Mouse (Mus musculus) limb, embryonic 15.5 days (tissue): ENCODE measurements at regions not wholly inside any gene's neighbourhood (a gene's known extent, or its start where the extent isn't known, plus 50 kb on each side); places are given as distances from the start of the nearest gene placed in this dataset.

ENCODE experiments used
- ATAC-seq: fragments of 200-750 bp; cut with Nextera tagmentation; 2 replicates; pipeline ENCODE4 v1.8.0; 2017; ENCODE audit warnings: low read depth, moderate TSS enrichment; ENCODE audit not compliant: insufficient number of reproducible peaks, low FRiP score, low TSS enrichment
- H3K27ac ChIP-seq: fragments of 300-500 bp; sonication (generic); 2 replicates; pipeline ENCODE4 v1.5.1; 2015; ENCODE audit warnings: moderate library complexity, mild to moderate bottlenecking, inconsistent platforms
- H3K27me3 ChIP-seq: fragments of 300-500 bp; sonication (generic); 2 replicates; pipeline ENCODE4 v1.6.1; 2015; ENCODE audit warnings: inconsistent platforms
- H3K36me3 ChIP-seq: fragments of 300-500 bp; sonication (generic); 2 replicates; pipeline ENCODE4 v1.6.1; 2015; ENCODE audit warnings: inconsistent platforms
- H3K4me1 ChIP-seq: fragments of 300-500 bp; sonication (generic); 2 replicates; pipeline ENCODE4 v1.6.1; 2015; ENCODE audit warnings: inconsistent platforms
- H3K4me2 ChIP-seq: fragments of 300-500 bp; sonication (generic); 2 replicates; pipeline ENCODE4 v1.6.1; 2015; ENCODE audit warnings: mild to moderate bottlenecking, inconsistent platforms
- H3K4me3 ChIP-seq: fragments of 300-500 bp; sonication (generic); 2 replicates; pipeline ENCODE4 v1.5.1; 2015; ENCODE audit warnings: mild to moderate bottlenecking, inconsistent platforms
- H3K9ac ChIP-seq: fragments of 300-500 bp; sonication (generic); 2 replicates; pipeline ENCODE4 v1.6.1; 2015; ENCODE audit warnings: inconsistent platforms
- H3K9me3 ChIP-seq: fragments of 300-500 bp; sonication (generic); 2 replicates; pipeline ENCODE4 v1.6.1; 2016; ENCODE audit warnings: inconsistent platforms
- WGBS: fragments of 180-500 bp; shearing (Covaris S2); methylation state at CpG from one replicate; pipeline ENCODE4 v1.1.7; 2015; 5-methylcytosine and 5-hydroxymethylcytosine counted together

- Histone ChIP-seq H3K4me1 (peaks cover 42% of the 10 kb centered on the region), H3K36me3 (no peaks in the 10 kb centered on the region), H3K9me3 (no peaks in the 10 kb centered on the region), H3K4me2 (no peak overlapping the region), H3K27me3 (no peaks in the 10 kb centered on the region), H3K4me3 (no peak overlapping the region), H3K9ac (no peak overlapping the region), H3K27ac (no peak overlapping the region)
- 64% methylated on average over 6 of the region's 6 CpGs for WGBS
- ATAC-seq, result no peak
These were observed 177.5 kb upstream of the Dapk1 start for GRCm38 (mm10) chr13:60424267-60424666.

- Histone ChIP-seq H3K4me2 (no peak overlapping the region), H3K27me3 (no peaks in the 10 kb centered on the region), H3K9ac (no peak overlapping the region), H3K4me3 (no peak overlapping the region), H3K4me1 (peaks cover 42% of the 10 kb centered on the region), H3K27ac (peak overlapping the region; percentile 50; the same call in 1 of the 2 replicates), H3K9me3 (no peaks in the 10 kb centered on the region), H3K36me3 (no peaks in the 10 kb centered on the region)
- no peak for ATAC-seq
- 48% methylated on average over 11 of the region's 11 CpGs for WGBS
These were observed 176.6 kb upstream of the Dapk1 start for GRCm38 (mm10) chr13:60425140-60425539.

DNA sequence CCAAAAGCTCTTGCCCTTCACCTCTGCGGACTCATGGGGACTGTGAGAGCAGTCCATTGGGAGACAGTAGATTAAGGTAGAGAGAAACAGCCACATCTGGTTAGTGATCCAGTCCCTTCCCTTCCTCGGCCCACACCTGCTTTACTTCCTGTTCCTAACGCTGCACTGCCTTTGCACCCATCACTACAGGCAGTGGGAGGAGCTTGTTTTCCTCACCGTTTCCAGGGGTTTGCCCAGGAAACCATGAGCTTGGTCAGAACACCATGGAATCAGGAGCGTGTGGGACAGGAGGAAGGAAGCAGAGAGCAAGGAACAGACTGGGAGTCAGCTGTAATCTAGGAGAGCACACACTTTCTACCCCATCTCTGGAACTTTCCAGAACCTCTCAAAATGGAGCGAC is 176.2 kb upstream of the Dapk1 start:
- Histone ChIP-seq H3K4me1 (peaks cover 39% of the 10 kb centered on the region), H3K36me3 (no peaks in the 10 kb centered on the region), H3K9me3 (no peaks in the 10 kb centered on the region), H3K9ac (no peak overlapping the region), H3K27ac (peak overlapping the region; percentile 50; the same call in 1 of the 2 replicates), H3K4me3 (no peak overlapping the region), H3K4me2 (no peak overlapping the region), H3K27me3 (no peaks in the 10 kb centered on the region)
- ATAC-seq, result no peak
- WGBS, result 74% methylated on average over 6 of the region's 6 CpGs

- WGBS, result 57% methylated on average over 12 of the region's 12 CpGs
- Histone ChIP-seq H3K9me3 (no peaks in the 10 kb centered on the region), H3K27me3 (no peaks in the 10 kb centered on the region), H3K27ac (peak overlapping the region; percentile 58), H3K36me3 (no peaks in the 10 kb centered on the region), H3K4me3 (no peak overlapping the region), H3K4me1 (peaks cover 32% of the 10 kb centered on the region), H3K9ac (no peak overlapping the region), H3K4me2 (no peak overlapping the region)
- ATAC-seq, result no peak
These were observed 175.4 kb upstream of the Dapk1 start for GRCm38 (mm10) chr13:60426192-60426840.

DNA sequence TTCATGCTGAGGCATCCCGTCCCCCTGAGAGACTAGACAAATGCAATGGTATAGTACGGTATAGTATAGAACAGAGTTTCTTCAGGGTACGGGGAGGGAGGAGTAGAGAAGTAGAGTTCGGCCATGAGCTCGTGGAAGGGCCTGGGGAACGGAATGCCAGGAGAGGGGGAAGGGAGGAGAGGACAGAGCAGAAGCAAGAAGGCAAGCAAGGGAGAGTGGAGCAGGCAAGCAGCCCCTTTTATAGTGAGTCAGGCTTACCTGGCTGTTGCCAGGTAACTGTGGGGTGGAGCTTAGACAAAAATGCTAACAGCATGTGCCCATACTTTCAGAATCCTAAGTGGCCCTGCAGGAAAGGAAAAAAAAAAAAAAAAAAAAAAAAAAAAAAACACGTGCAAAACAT is 174.7 kb upstream of the Dapk1 start:
- no peak for ATAC-seq
- peaks cover 29% of the 10 kb centered on the region for H3K4me1 ChIP-seq
- H3K4me2 ChIP-seq, result peak overlapping the region; percentile 30
- H3K9me3 ChIP-seq, result no peaks in the 10 kb centered on the region
- no peaks in the 10 kb centered on the region for H3K27me3 ChIP-seq
- WGBS, result 38% methylated on average over 7 of the region's 7 CpGs
- no peaks in the 10 kb centered on the region for H3K36me3 ChIP-seq
- peak overlapping the region; percentile 79 for H3K27ac ChIP-seq
- H3K9ac ChIP-seq, result no peak overlapping the region
- H3K4me3 ChIP-seq, result no peak overlapping the region

GRCm38 (mm10) chr13:60427755-60428385 is 173.9 kb upstream of the Dapk1 start:
- H3K9ac ChIP-seq, result no peak overlapping the region
- peak overlapping the region; percentile 79 for H3K27ac ChIP-seq
- no peaks in the 10 kb centered on the region for H3K27me3 ChIP-seq
- no peaks in the 10 kb centered on the region for H3K36me3 ChIP-seq
- peaks cover 29% of the 10 kb centered on the region for H3K4me1 ChIP-seq
- peak overlapping the region; percentile 30 for H3K4me2 ChIP-seq
- H3K9me3 ChIP-seq, result no peaks in the 10 kb centered on the region
- 18% methylated on average over 12 of the region's 12 CpGs for WGBS
- ATAC-seq, result no peak
- H3K4me3 ChIP-seq, result no peak overlapping the region

DNA sequence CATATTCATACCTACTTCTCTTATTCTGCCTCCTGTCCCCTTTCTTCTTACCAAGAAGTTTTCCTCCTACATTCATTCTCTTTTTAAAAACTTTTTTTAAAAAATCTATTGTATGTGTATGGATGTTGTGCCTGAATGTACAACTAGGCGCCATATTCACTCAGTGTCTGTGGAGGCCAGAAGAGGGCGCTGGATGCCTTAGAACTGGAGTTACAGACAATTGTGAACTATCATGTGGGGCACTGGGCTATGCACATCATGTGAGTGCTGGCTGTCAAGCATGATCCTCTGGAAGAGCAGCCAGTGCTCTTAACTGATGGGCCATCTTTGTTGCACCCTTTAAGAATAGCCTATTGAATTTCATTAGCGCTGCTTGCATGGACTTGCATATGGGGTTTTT is 172.6 kb upstream of the Dapk1 start:
- H3K27ac ChIP-seq, result no peak overlapping the region
- H3K4me3 ChIP-seq, result no peak overlapping the region
- no peak overlapping the region for H3K4me2 ChIP-seq
- H3K27me3 ChIP-seq, result no peaks in the 10 kb centered on the region
- H3K4me1 ChIP-seq, result peaks cover 33% of the 10 kb centered on the region
- WGBS, result 85% methylated on average over 3 of the region's 3 CpGs
- H3K9me3 ChIP-seq, result no peaks in the 10 kb centered on the region
- H3K9ac ChIP-seq, result no peak overlapping the region
- ATAC-seq, result no peak
- H3K36me3 ChIP-seq, result no peaks in the 10 kb centered on the region

GRCm38 (mm10) chr13:60431412-60431811 is 170.3 kb upstream of the Dapk1 start:
- Histone ChIP-seq H3K4me2 (no peak overlapping the region), H3K4me3 (no peak overlapping the region), H3K4me1 (peaks cover 40% of the 10 kb centered on the region), H3K27me3 (no peaks in the 10 kb centered on the region), H3K36me3 (no peaks in the 10 kb centered on the region), H3K9ac (no peak overlapping the region), H3K27ac (no peak overlapping the region), H3K9me3 (no peaks in the 10 kb centered on the region)
- ATAC-seq, result no peak
- 72% methylated on average over 8 of the region's 8 CpGs for WGBS

- no peak overlapping the region for H3K4me3 ChIP-seq
- H3K4me2 ChIP-seq, result no peak overlapping the region
- H3K36me3 ChIP-seq, result no peaks in the 10 kb centered on the region
- H3K9me3 ChIP-seq, result no peaks in the 10 kb centered on the region
- ATAC-seq, result peak; percentile 71
- peaks cover 24% of the 10 kb centered on the region for H3K4me1 ChIP-seq
- no peak overlapping the region for H3K9ac ChIP-seq
- H3K27ac ChIP-seq, result peak overlapping the region; percentile 92
- no peaks in the 10 kb centered on the region for H3K27me3 ChIP-seq
- 29% methylated on average over 11 of the region's 11 CpGs for WGBS
These were observed 167.2 kb upstream of the Dapk1 start for GRCm38 (mm10) chr13:60434221-60435210.

- peak; percentile 61 for ATAC-seq
These were observed 166.4 kb upstream of the Dapk1 start for GRCm38 (mm10) chr13:60435333-60435732.

DNA sequence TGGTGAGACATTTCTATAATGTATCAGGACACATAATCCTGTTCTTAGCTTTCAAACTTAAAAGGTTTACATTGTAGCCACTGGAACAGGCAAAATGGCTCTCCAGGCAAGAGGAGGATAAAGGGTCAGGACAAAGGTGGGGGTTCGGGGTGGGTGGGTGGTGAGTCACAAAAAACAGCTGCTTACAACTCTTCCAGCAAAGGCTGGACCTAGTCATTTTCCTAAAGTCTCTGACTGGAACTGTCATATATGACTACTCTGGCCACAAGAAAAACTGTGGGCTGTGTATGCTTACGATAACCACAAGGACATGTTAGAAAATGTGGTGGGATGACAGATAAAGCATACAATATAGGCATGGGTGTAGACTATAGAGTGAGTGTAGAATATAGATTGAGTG is 163.6 kb upstream of the Dapk1 start:
- no peak overlapping the region for H3K27ac ChIP-seq
- H3K4me1 ChIP-seq, result peaks cover 40% of the 10 kb centered on the region
- 88% methylated on average over 2 of the region's 2 CpGs for WGBS
- H3K36me3 ChIP-seq, result no peaks in the 10 kb centered on the region
- H3K4me3 ChIP-seq, result no peak overlapping the region
- no peaks in the 10 kb centered on the region for H3K27me3 ChIP-seq
- ATAC-seq, result no peak
- no peak overlapping the region for H3K9ac ChIP-seq
- no peaks in the 10 kb centered on the region for H3K9me3 ChIP-seq
- no peak overlapping the region for H3K4me2 ChIP-seq

More at GRCm38 (mm10) chr13:60435333-60435732, 166.4 kb upstream of the Dapk1 start:
- no peaks in the 10 kb centered on the region for H3K9me3 ChIP-seq
- no peak overlapping the region for H3K4me3 ChIP-seq
- WGBS, result 19% methylated on average over 5 of the region's 5 CpGs
- H3K4me2 ChIP-seq, result no peak overlapping the region
- H3K27ac ChIP-seq, result peak overlapping the region; percentile 92
- H3K36me3 ChIP-seq, result no peaks in the 10 kb centered on the region
- peaks cover 27% of the 10 kb centered on the region for H3K4me1 ChIP-seq
- no peak overlapping the region for H3K9ac ChIP-seq
- no peaks in the 10 kb centered on the region for H3K27me3 ChIP-seq

DNA sequence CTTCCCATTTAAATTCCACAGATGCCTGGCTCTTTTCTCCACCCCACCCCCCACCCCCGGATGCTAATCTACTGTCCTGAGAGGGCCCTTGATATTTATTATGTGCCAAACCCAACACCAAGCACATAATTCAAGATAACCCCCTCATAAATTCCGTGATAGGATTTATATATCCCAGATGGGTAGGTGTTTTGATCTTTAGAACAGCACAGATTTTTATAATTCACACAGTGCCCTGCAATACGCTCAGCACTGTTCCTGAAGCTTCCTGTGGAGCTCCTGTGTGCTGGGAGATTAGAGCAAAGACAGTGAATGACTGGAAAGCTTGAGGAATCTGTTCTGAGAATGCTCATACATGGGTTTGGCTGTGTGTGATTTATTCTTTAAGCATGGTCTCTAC is 161.2 kb upstream of the Dapk1 start:
- Histone ChIP-seq H3K27ac (peak overlapping the region; percentile 76), H3K9ac (no peak overlapping the region), H3K27me3 (no peaks in the 10 kb centered on the region), H3K4me1 (peaks cover 24% of the 10 kb centered on the region), H3K36me3 (no peaks in the 10 kb centered on the region), H3K4me3 (no peak overlapping the region), H3K9me3 (no peaks in the 10 kb centered on the region), H3K4me2 (no peak overlapping the region)
- ATAC-seq, result no peak
- 16% methylated on average over 3 of the region's 3 CpGs for WGBS
